Mouse (Mus musculus): Measurements from ENCODE around the gene Ibtk.

Gene Ibtk

DNA sequence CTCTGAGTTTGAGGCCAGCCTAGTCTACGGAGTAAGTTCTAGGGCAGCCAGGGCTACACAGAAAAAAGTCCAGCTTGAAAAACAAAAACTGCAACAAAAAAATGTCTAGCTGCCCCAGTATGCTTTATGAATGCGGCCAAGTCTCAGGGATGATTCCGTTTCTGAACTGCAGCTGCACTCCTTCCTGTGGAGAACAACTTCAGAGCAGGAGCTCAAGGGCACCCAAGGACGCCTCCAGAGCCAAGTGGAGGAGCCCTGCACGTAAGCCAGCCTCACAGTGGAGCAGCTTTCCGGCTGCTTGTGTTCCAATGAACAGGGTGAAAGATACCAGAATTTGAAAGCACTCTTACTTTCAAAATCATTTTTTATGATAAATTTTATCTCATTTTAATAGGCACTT lies 41.8 kb downstream of the Ibtk start:
- no peak for ATAC-seq (ENCODE audit: insufficient number of reproducible peaks, low FRiP score, low TSS enrichment)

GRCm38 (mm10) chr9:85701981-85702380 lies 47.2 kb downstream of the Ibtk start:
- ATAC-seq (ENCODE audit: insufficient number of reproducible peaks, low FRiP score, low TSS enrichment), result no peak

- no peak for ATAC-seq (ENCODE audit: insufficient number of reproducible peaks, low FRiP score, low TSS enrichment)
Measured at GRCm38 (mm10) chr9:85695606-85696005, 53.5 kb downstream of the Ibtk start.

GRCm38 (mm10) chr9:85693231-85694116 lies 55.7 kb downstream of the Ibtk start:
- ATAC-seq (ENCODE audit: insufficient number of reproducible peaks, low FRiP score, low TSS enrichment), result no peak

DNA sequence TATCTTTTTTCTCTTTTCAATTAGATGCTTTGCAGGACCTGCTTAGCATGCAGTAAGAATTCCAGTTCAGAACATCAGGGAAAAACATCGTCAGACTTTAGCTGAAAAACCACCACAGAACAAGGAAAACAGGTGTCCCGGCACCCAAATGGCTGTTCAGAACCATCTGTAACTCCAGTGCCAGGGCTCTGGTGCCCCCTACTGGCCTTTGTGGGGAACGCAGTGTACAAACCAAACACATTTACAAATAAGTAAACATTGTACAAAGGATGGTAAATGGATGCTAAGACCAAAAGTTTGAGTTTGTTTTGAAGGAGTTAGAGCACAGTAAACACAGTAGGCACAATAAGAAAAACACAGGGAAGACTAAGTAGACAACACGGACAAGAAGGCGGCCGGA lies 64.1 kb downstream of the Ibtk start:
- ATAC-seq (ENCODE audit: insufficient number of reproducible peaks, low FRiP score, low TSS enrichment), result no peak

- ATAC-seq (ENCODE audit: insufficient number of reproducible peaks, low FRiP score, low TSS enrichment), result no peak
Measured at GRCm38 (mm10) chr9:85675131-85675905, 73.8 kb downstream of the Ibtk start.

GRCm38 (mm10) chr9:85673907-85674481 lies 75.1 kb downstream of the Ibtk start:
- no peak for ATAC-seq (ENCODE audit: insufficient number of reproducible peaks, low FRiP score, low TSS enrichment)

DNA sequence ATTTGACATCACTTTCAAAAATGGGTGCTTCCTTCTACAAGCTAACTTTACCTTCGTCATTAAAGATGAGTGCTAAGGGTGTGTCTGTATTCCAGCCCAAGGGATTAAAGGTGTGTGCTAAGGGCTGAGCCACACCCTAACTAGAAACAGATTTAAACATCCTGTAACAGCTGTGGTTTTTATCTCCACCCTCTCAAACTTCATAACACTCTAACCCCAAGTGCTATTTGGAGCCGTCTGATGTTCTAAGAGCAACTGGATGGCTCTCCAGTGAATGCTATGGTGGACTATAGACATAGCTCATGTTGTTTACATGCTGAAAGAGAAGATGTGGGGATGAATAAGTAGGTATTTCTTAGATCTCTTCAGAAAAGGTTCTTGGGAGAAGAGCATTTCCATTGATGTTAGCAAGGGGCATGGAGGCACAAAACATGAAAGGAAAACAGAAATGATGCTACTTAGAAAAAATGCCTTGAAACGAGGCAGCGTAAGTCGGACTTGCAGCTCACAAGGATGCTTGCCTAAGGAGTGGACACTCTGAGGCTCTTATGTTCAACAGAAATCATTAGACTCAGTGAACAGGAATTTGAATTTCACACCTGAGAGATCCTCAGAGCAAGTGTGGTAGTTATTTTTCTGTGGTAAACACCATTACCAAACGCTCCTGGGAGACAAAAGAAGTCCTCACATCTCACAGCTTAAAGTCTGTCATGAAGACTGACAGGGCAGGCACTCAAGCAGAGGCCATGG lies 77.4 kb downstream of the Ibtk start:
- no peak for ATAC-seq (ENCODE audit: insufficient number of reproducible peaks, low FRiP score, low TSS enrichment)

DNA sequence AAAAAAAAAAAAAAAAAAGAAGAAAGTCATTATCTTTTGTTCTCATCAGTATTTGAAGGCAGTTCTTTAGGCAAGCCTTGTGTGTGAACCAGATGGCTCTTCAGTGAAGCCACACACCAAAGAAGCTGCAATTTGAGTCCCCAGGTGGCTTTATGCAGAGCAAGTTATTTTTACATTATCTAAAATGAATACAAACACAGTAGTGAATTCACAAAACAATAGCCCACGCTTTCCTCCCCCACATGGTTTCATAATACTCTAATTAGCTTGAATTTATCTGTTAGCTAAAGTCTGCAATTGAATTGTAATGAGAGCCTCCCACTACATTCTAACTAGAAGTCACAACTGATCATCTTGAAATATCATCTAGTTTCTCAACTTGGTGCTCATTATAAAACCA lies 84.8 kb downstream of the Ibtk start:
- ATAC-seq (ENCODE audit: insufficient number of reproducible peaks, low FRiP score, low TSS enrichment), result no peak

DNA sequence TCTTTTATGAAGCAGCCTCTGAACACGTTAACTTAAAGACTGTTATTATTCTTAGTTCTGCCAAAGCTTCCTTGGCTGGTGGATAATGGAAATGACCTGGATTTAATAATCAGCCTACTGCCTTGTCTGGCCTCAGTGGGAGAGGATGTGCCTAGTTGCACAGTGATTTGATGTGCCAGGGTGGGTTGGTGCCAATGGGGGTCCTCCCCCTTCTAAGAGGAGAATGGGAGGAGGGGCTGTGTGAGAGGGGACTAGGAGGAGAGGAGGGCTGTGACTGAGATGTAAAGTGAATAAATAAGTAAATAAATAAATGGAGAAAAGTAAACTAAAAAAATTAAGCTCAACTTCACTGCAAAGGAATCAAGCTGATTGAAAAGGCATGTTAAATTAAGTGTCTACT lies 85.3 kb downstream of the Ibtk start:
- ATAC-seq (ENCODE audit: insufficient number of reproducible peaks, low FRiP score, low TSS enrichment), result no peak

DNA sequence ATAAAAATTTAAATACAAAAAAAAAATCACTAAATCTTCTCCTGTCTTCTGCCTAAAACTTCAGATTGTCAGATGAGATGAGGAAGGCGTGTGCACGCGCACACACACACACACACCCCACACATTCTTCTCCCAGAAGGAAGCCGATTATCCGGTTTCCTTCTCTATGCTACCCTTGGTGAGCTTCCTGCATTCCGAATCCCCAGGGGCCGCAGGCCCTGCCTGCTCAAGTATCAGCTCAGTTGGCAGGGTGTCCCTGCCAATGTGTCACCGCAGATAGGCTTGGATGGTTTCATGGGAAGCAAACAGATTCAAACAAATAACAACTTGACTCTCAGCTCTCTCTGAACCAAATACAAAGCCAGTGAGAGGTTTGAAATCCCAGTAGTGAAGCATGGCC lies 86.0 kb downstream of the Ibtk start:
- ATAC-seq (ENCODE audit: insufficient number of reproducible peaks, low FRiP score, low TSS enrichment), result no peak

DNA sequence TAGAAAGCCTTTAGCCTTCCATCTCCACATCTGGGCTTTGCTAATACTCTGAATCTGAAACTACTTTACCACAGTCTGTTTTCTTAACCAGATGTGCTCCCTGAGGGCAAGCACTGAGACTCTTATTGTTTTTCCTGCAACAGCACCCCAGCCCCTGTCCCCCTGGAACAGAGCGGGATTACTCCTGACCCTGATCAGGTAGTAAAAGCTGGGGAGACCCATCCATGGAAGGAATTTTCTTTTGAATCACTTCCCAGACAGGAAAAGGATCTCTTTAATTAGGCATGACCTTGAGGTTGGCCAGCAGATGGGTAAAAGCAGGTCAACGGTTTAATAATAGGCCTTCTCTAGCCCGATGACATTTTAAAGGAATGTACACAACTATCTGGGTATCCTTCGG lies 95.7 kb downstream of the Ibtk start:
- no peak for ATAC-seq (ENCODE audit: insufficient number of reproducible peaks, low FRiP score, low TSS enrichment)

DNA sequence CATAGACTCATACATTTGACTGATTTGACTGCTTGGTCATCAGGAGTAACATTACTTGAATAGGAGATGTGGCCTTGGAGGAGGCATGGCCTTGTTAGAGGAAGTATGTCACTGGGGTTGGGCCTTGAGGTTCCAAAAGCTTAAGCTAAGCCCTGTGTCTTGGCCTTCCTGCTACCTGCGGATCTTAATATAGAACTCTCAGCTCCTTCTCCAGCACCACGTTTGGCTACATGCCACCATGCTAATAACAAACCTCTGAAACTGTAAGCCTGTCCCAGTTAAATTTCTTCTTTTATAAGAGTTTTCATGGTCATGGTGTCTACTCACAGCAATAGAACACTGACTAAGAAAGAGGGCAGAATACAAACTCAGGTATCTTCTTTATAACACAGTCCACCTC lies 110.9 kb downstream of the Ibtk start:
- no peak for ATAC-seq (ENCODE audit: insufficient number of reproducible peaks, low FRiP score, low TSS enrichment)

Data from cerebellum, adult (tissue).